Mouse (Mus musculus) ES-E14 (cell line): ENCODE data around the gene Smyd3.

Experiments
- CHD2 ChIP-seq: IDR thresholded peaks from 2 replicates; pipeline ENCODE4 v1.6.1; 2014; ENCODE audit warnings: mild to moderate bottlenecking, low read depth, low read length, inconsistent platforms
- HCFC1 ChIP-seq: IDR thresholded peaks from 2 replicates; pipeline ENCODE4 v1.6.1; 2012; ENCODE audit warnings: low read length, inconsistent platforms, borderline replicate concordance; ENCODE audit not compliant: insufficient read depth
- MAFK ChIP-seq: IDR thresholded peaks from 2 replicates; pipeline ENCODE4 v1.6.1; 2014; ENCODE audit warnings: mild to moderate bottlenecking, low read depth, low read length, inconsistent platforms; ENCODE audit not compliant: insufficient read depth
- ZC3H11A ChIP-seq: IDR thresholded peaks from 2 replicates; pipeline ENCODE4 v1.6.1; 2012; ENCODE audit warnings: low read depth, mild to moderate bottlenecking, inconsistent platforms, low read length, borderline replicate concordance

GRCm38 (mm10) chr1:179563211-179563610 lies 45.4 kb upstream of the Smyd3 start:
- TF ChIP-seq CHD2: no peak
- TF ChIP-seq MAFK: no peak
- no peak for TF ChIP-seq HCFC1
- TF ChIP-seq ZC3H11A: no peak
